Mouse (Mus musculus): Measurements from ENCODE around the gene Mrpl52.
A peak's percentile ranks its signal among the peaks of the same experiment; 100 is the strongest.

Mrpl52 gene

DNA sequence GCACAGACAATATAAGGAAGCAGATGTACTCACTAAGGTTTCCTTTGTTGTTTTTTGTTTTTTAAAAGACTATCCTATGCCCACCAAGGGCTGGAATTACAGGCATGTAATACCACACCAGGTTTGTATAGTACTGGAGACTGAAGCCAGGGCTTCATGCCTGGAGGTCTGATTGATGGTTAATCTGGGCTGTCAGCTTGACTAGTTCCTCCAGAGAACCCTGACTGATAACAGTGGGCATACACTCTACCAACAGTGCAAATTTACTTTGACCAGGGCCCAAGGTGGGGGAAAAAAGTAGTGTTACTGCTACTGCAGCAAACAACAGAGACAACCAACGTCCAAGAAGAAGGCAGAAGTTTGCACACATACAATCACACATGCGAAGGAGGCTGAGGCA is 44.8 kb downstream of the Mrpl52 start:
- no peak for DNase-seq (ENCODE audit: low read depth, low spot score)

DNA sequence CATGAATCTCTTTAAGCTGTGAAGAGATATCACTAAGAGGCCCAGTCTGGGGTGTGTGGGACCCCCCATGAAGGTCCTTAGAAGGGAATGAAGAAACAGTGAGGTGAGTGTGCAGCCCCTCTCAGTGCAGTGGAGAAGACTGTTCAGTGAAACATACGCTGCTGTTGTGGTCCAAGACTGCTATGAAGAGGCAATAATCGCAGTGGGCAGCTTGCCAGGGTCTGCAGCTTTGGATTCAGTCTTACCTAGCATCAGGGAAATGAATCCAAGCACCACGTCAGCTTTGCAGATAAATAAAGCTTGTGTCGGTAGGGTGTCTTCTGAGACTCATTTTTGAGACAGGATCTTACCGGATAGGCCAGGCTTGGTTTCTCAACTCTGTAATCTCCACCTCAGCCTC is 46.0 kb downstream of the Mrpl52 start:
- DNase-seq (ENCODE audit: low read depth, low spot score), result no peak

DNA sequence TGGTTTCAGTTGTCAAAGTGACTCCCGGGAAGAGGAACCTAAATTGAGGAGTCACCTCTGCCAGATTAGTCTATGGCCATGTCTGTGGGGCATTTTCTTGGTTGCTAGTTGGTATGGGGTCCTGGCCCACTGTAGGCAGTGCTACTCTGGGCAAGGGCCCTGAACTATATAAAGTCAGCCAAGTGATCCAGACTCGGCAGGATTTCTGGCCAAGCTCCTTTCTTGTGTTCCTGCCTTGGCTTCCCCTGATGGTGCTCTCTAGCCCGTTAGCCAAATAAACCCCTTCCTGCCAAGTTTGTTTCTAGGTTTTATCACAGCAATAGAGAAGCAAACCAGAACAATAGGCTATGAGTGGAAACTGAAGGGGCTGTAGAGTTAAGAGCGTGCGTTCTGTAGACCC is 48.0 kb downstream of the Mrpl52 start:
- DNase-seq (ENCODE audit: low read depth, low spot score), result no peak

DNA sequence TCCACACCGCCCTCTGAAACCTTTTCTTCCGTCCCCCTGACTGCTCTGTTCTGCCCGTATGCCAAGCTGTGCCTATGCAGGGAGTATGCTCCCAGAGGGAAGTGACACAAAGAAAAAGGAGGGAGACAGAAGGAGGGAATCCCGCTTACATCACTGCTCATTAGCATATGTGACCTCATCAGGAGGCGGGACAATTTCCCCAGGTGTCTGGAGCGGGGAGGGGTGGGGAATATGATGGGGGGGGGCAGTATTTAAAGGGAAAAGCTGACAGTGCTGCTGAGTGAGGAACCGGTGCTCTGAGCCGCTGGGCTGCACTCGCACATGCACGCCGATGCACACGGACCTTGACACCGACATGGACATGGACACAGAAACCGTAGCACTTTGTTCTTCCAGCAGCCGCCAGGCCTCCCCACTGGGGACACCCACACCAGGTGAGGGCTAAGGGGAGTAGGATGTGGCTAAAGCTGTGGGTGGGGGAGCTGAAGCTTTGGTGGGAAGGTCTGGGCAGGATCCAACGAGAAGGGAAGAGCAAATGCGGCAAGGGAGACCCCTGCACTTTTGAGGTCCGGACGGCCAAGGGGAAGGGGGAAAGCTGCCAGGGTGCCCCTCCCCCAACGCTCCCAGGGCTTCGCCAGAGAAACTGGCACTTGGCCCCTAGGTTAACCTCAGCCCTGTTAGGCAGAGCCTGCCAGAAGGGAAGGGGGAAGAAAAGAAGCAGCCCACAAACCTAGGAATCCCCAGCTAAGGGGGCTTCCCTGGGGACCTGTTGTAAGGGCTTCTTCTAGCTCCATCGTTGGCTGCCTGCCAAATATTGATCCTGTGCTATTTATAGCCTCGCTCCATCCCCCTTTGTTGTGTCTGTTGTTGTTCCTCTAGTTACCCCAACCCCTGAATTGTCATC is 49.5 kb downstream of the Mrpl52 start, which contains the start of gene Rem2:
Gene Rem2, plus strand, starts transcription at position 160 of the 904 bp plus-strand sequence.
- DNase-seq (ENCODE audit: low read depth, low spot score), result peak; percentile 40

DNA sequence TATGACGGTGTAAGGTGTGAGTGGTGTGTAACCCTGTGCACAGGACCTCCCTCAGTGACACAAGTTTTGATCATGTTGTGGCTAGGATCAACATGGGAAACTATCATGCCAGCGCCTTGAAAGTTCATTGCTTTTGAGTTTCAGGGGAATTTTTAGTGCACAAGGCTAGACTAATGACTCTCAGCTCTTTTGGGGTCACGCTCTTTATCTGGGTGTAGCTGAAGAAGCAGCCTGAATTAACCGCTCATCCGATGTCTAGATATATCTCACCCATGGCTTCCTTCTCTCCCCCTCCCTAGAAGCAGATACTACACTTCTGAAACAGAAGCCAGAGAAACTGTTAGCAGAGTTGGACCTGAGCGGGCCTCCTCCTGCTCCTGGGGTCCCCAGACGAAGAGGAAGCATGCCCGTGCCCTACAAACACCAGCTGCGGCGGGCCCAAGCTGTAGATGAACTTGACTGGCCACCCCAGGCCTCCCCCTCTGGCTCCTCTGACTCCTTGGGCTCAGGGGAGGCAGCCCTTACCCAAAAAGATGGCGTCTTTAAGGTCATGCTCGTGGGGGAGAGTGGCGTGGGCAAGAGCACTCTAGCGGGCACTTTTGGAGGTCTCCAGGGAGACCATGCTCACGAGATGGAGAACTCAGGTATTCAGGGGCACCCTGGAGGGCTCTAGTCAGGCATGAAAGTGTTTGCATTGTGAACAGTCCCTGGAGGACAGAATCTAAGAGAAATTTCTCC is 50.6 kb downstream of the Mrpl52 start:
- DNase-seq (ENCODE audit: low read depth, low spot score), result no peak

Data from retina, adult 2 months (tissue).